Mouse (Mus musculus) testis, adult 2 months (tissue): ENCODE measurements around the gene Ctnna3.

ENCODE experiments used
- CTCF ChIP-seq: fragments of 200-500 bp; IDR thresholded peaks from 2 replicates; pipeline ENCODE4 v1.5.1; 2012; ENCODE audit warnings: low read depth, mild to moderate bottlenecking, inconsistent platforms, low read length, moderate library complexity; ENCODE audit not compliant: control insufficient read depth, insufficient read depth, insufficient replicate concordance
- POLR2A ChIP-seq: fragments of 200-500 bp; IDR thresholded peaks from 2 replicates; pipeline ENCODE4 v1.6.1; 2012; ENCODE audit warnings: low read depth, mild to moderate bottlenecking, inconsistent platforms, low read length, moderate library complexity; ENCODE audit not compliant: control insufficient read depth

- TF ChIP-seq CTCF = no peak
- no peak for TF ChIP-seq POLR2A
Measured at GRCm38 (mm10) chr10:63438736-63439262, 8.9 kb downstream of the Ctnna3 start.
